8 mouse cellular contexts compared by ENCODE assay signal in the genomic region with DNA sequence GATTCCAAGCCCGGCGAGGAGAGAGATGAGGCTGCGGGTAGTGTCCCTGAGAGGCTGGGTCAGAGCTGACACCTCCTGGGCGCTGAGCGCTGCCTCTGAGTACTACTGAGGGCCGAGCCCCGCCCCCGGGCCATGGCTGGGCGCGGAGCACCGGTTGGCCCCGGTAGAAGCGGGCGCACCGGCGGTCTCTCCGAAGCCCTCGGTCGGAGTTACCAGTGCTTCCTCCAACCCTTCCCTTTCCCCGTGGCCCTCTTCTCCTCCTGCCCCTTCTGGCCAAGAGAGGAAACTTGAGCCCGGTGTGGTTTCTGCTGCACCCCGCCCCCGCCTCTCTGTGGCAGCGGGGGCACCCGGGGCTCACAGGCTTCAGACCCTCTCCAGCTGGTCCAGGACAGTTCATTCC. TPM values are rescaled to one million over a fixed set of nuclear protein-coding genes. Genes with fewer than 3 reads are reported as not detected.
DNase-seq lines count a peak whose midpoint lies in the region; ATAC-seq and TF ChIP-seq lines count a peak whose summit lies in the region.

No protein-coding gene starts in this region.

- no peak overlapping the region for H3K27ac ChIP-seq in forebrain, embryonic 15.5 days (replicated peaks)
- peak overlapping the region; percentile 99 for H3K27ac ChIP-seq in liver, embryonic 15.5 days (replicated peaks)

- TF ChIP-seq CTCF in C2C12 (IDR thresholded peaks at IDR 0.05; ENCODE audit: control insufficient read depth, insufficient read depth, insufficient read length) = no peak

- 1% methylated on average over 25 of the region's 25 CpGs for WGBS in forebrain, embryonic 15.5 days
- 0% methylated on average over 25 of the region's 25 CpGs for WGBS in liver, embryonic 15.5 days (ENCODE audit: insufficient replicate concordance)

- ATAC-seq in activated CD4-positive, CD25-positive, alpha-beta regulatory T cell, adult 4 months = peak; percentile 34
- ATAC-seq in forebrain, embryonic 15.5 days (replicated peaks) = peak; percentile 29; the same call in 1 of the 2 replicates
- ATAC-seq in inflammation-experienced regulatory T-cells, adult 6 months = peak; percentile 17
- ATAC-seq in liver, embryonic 15.5 days (ENCODE audit: insufficient read depth) = peak; percentile 32

- H3K9ac ChIP-seq in forebrain, embryonic 15.5 days (replicated peaks) = peak overlapping the region; percentile 32; the same call in 1 of the 2 replicates
- peak overlapping the region; percentile 94 for H3K9ac ChIP-seq in liver, embryonic 15.5 days

- DNase-seq in naive thymus-derived CD4-positive, alpha-beta T cell, adult 2 months (ENCODE audit: low read depth) = peak; percentile 54
- peak; percentile 52 to 58 for DNase-seq in thymus, postnatal 36 days
- DNase-seq in frontal cortex, postnatal 10 days (ENCODE audit: low spot score in 2 of 2) = no peak

- H3K4me3 ChIP-seq in C2C12 (ENCODE audit: insufficient read depth, poor library complexity, severe bottlenecking) = no peak overlapping the region
- H3K4me3 ChIP-seq in forebrain, embryonic 15.5 days = peak overlapping the region; percentile 28
- peak overlapping the region; percentile 77 for H3K4me3 ChIP-seq in liver, embryonic 15.5 days (replicated peaks)

- H3ac ChIP-seq in C2C12 (ENCODE audit: control insufficient read depth, insufficient read length, low read depth) = peak overlapping the region; percentile 14

- H3K36me3 ChIP-seq in C2C12 (ENCODE audit: control insufficient read depth, insufficient read depth) = no peaks in the 10 kb centered on the region
- no peaks in the 10 kb centered on the region for H3K36me3 ChIP-seq in forebrain, embryonic 15.5 days
- H3K36me3 ChIP-seq in liver, embryonic 15.5 days (replicated peaks) = peaks cover 29% of the 10 kb centered on the region

- H3K9me3 ChIP-seq in forebrain, embryonic 15.5 days = no peaks in the 10 kb centered on the region
- H3K9me3 ChIP-seq in liver, embryonic 15.5 days (replicated peaks) = no peaks in the 10 kb centered on the region

- H3K4me2 ChIP-seq in forebrain, embryonic 15.5 days (replicated peaks) = peak overlapping the region; percentile 56
- peak overlapping the region; percentile 85 for H3K4me2 ChIP-seq in liver, embryonic 15.5 days

- no peaks in the 10 kb centered on the region for H3K79me3 ChIP-seq in C2C12 (ENCODE audit: low read depth)

- H3K4me1 ChIP-seq in forebrain, embryonic 15.5 days = peaks cover 6% of the 10 kb centered on the region
- peaks cover 76% of the 10 kb centered on the region for H3K4me1 ChIP-seq in liver, embryonic 15.5 days (replicated peaks)

- no peaks in the 10 kb centered on the region for H3K79me2 ChIP-seq in C2C12 (ENCODE audit: control insufficient read depth, insufficient read depth)

- H3K27me3 ChIP-seq in C2C12 (ENCODE audit: control insufficient read depth, insufficient read depth, insufficient read length) = no peaks in the 10 kb centered on the region
- peaks cover 5% of the 10 kb centered on the region; the same call in 1 of the 2 replicates for H3K27me3 ChIP-seq in forebrain, embryonic 15.5 days
- H3K27me3 ChIP-seq in liver, embryonic 15.5 days = no peaks in the 10 kb centered on the region

TF ChIP-seq in C2C12, 6 proteins besides CTCF, POLR2A, EP300 and RAD21:
- TF ChIP-seq CEBPB (IDR thresholded peaks at IDR 0.05; ENCODE audit: low read depth) (no peak), MYOD1 (IDR thresholded peaks at IDR 0.05; ENCODE audit: control insufficient read depth, insufficient read length, low read depth) (no peak), USF1 (IDR thresholded peaks at IDR 0.05; ENCODE audit: low read depth) (no peak), MAX (IDR thresholded peaks at IDR 0.05) (no peak), MYOG (IDR thresholded peaks at IDR 0.05; ENCODE audit: control insufficient read depth, extremely low read depth, insufficient read length) (no peak), FOSL1 (IDR thresholded peaks at IDR 0.05; ENCODE audit: insufficient read depth, low read length, poor library complexity, severe bottlenecking) (no peak)
TF ChIP-seq in C2C12: peak in this region for 0.

RNA-seq across cellular contexts. Expression of a gene that starts 3.0 kb away (rescaled TPM):
- polyA plus RNA-seq in C2C12 (2012; fragmentation: generic; extraction: Trizol) = 0.25 TPM
- polyA plus RNA-seq in activated CD4-positive, CD25-positive, alpha-beta regulatory T cell, adult 4 months (2017; shearing (Covaris generic)) = 1 to 10 TPM; 1.2 TPM
- polyA plus RNA-seq in forebrain, embryonic 15.5 days (2015; fragmentation: Nextera tagmentation; extraction: Ambion mirVana) = 0.38 and 0.63 TPM in 2 replicates
- 1 to 10 TPM in 2 of 3 experiments, under 1 TPM in 1; 0.96 to 1.3 (median 1.1) TPM for polyA plus RNA-seq in inflammation-experienced regulatory T-cells, adult 6 months (2017; shearing (Covaris generic))
- 207 and 217 TPM in 2 replicates for polyA plus RNA-seq in liver, embryonic 15.5 days (2015; fragmentation: Nextera tagmentation; extraction: Ambion mirVana)

RNA-seq across cellular contexts. Expression of a gene that starts 14.9 kb away (rescaled TPM):
- 625 TPM for polyA plus RNA-seq in C2C12 (2012; fragmentation: generic; extraction: Trizol)
- polyA plus RNA-seq in activated CD4-positive, CD25-positive, alpha-beta regulatory T cell, adult 4 months (2017; shearing (Covaris generic)) = 100 to 1,000 TPM; 335 to 345 TPM
- polyA plus RNA-seq in forebrain, embryonic 15.5 days (2015; fragmentation: Nextera tagmentation; extraction: Ambion mirVana) = 995 and 1,028 TPM in 2 replicates
- polyA plus RNA-seq in inflammation-experienced regulatory T-cells, adult 6 months (2017; shearing (Covaris generic)) = 100 to 1,000 TPM; 360 to 441 (median 366) TPM
- 193 and 220 TPM in 2 replicates for polyA plus RNA-seq in liver, embryonic 15.5 days (2015; fragmentation: Nextera tagmentation; extraction: Ambion mirVana)

RNA-seq across cellular contexts. Expression of a gene that starts 15.6 kb away (rescaled TPM):
- polyA plus RNA-seq in C2C12 (2012; fragmentation: generic; extraction: Trizol) = 52.3 TPM
- 10 to 100 TPM; 30.9 to 34.2 TPM for polyA plus RNA-seq in activated CD4-positive, CD25-positive, alpha-beta regulatory T cell, adult 4 months (2017; shearing (Covaris generic))
- 134 and 139 TPM in 2 replicates for polyA plus RNA-seq in forebrain, embryonic 15.5 days (2015; fragmentation: Nextera tagmentation; extraction: Ambion mirVana)
- 10 to 100 TPM; 21.7 to 48.8 (median 23.8) TPM for polyA plus RNA-seq in inflammation-experienced regulatory T-cells, adult 6 months (2017; shearing (Covaris generic))
- polyA plus RNA-seq in liver, embryonic 15.5 days (2015; fragmentation: Nextera tagmentation; extraction: Ambion mirVana) = 44.5 and 49.2 TPM in 2 replicates

RNA-seq across cellular contexts. Expression of a gene that starts 17.3 kb away (rescaled TPM):
- polyA plus RNA-seq in C2C12 (2012; fragmentation: generic; extraction: Trizol) = 191 TPM
- 100 to 1,000 TPM; 231 to 266 TPM for polyA plus RNA-seq in activated CD4-positive, CD25-positive, alpha-beta regulatory T cell, adult 4 months (2017; shearing (Covaris generic))
- polyA plus RNA-seq in forebrain, embryonic 15.5 days (2015; fragmentation: Nextera tagmentation; extraction: Ambion mirVana) = 215 and 220 TPM in 2 replicates
- 100 to 1,000 TPM; 216 to 248 (median 223) TPM for polyA plus RNA-seq in inflammation-experienced regulatory T-cells, adult 6 months (2017; shearing (Covaris generic))
- 196 and 203 TPM in 2 replicates for polyA plus RNA-seq in liver, embryonic 15.5 days (2015; fragmentation: Nextera tagmentation; extraction: Ambion mirVana)

RNA-seq across cellular contexts. Expression of a gene that starts 55.2 kb away (rescaled TPM):
- polyA plus RNA-seq in C2C12 (2012; fragmentation: generic; extraction: Trizol) = not detected
- polyA plus RNA-seq in activated CD4-positive, CD25-positive, alpha-beta regulatory T cell, adult 4 months (2017; shearing (Covaris generic)) = not detected
- polyA plus RNA-seq in forebrain, embryonic 15.5 days (2015; fragmentation: Nextera tagmentation; extraction: Ambion mirVana) = 0.28 and 0.37 TPM in 2 replicates
- polyA plus RNA-seq in inflammation-experienced regulatory T-cells, adult 6 months (2017; shearing (Covaris generic)) = not detected
- 0.86 and 1.0 TPM in 2 replicates for polyA plus RNA-seq in liver, embryonic 15.5 days (2015; fragmentation: Nextera tagmentation; extraction: Ambion mirVana)

Comparison
In these comparisons a context has a peak if more than half of its experiments do, and no peak if none do; other contexts are left out.
1. DNase-seq: peak in naive thymus-derived CD4-positive, alpha-beta T cell, adult 2 months (single experiment) and thymus, postnatal 36 days (2 of 2); none in frontal cortex, postnatal 10 days (0 of 2).
2. RNA of a gene that starts 3.0 kb away (polyA plus RNA-seq): 207 to 217 TPM in liver, embryonic 15.5 days; 1.2 TPM in activated CD4-positive, CD25-positive, alpha-beta regulatory T cell, adult 4 months, 0.96 to 1.3 TPM in inflammation-experienced regulatory T-cells, adult 6 months, 0.38 to 0.63 TPM in forebrain, embryonic 15.5 days and 0.25 TPM in C2C12 (single experiment); every median in the first group is over 10 times any median in the second.
3. Peak in every context shown above with its lines, with median percentiles within 50 percentile points of each other: ATAC-seq.